Mouse (Mus musculus): ENCODE measurements at regions not wholly inside any gene's neighbourhood (a gene's known extent, or its start where the extent isn't known, plus 50 kb on each side); places are given as distances from the start of the nearest gene placed in this dataset.

DNA sequence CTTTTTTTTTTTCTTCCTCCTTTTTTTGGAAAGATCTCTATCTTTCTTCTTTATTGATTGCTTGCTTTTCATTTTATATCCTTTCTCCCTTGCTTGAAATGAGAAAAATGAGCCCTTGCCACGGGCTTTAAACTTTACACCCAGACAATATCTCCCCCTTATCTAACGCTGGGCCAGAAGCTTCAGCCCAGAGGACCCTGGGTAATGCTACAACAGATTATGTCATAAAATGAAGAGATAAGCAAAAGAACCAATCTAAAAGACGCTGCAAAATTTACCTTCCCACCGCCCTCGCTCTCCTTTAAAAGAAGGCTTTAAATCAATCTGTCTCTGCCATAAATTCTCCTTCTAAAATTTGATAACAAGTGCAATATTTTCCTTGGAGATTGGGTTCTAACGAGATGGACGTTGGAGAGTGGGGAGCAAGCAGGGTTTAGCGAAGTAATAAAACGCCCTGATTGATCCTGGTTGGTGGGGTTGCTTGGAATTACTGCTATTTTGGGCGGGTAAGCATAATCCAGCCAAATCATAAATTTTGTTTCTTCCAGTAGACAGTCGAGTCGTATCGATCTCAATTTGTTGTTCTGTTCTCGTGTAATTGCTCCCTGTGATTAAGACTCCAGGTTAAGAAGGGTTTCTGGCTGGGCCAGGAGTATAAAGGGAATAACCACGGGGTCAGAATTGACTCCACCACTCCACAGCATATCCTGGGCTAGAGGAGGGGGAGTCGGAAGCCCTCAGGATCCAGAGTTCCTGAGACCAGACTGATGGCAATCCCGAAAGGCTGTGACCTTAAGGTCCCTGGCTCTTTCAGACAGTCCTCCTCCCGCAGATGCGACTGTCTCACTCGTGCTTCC lies 318.9 kb downstream of the Gm9195 start:
- Histone ChIP-seq H3K27me3 (ENCODE audit: control insufficient read depth, insufficient read depth, low read length) (no peaks in the 10 kb centered on the region), H3K36me3 (ENCODE audit: control insufficient read depth, insufficient read depth, low read length) (no peaks in the 10 kb centered on the region), H3K27ac (ENCODE audit: insufficient read depth, low read depth, low read length) (no peak overlapping the region), H3K4me3 (ENCODE audit: low read depth, low read length) (no peak overlapping the region), H3K4me1 (ENCODE audit: control insufficient read depth, insufficient read depth, insufficient read length, low read length) (no peaks in the 10 kb centered on the region)
- WGBS = 22% methylated on average over 20 of the region's 20 CpGs
- no peak for TF ChIP-seq POLR2A (IDR thresholded peaks at IDR 0.05; ENCODE audit: low read depth, low read length)
- no peak for TF ChIP-seq CTCF (IDR thresholded peaks at IDR 0.05; ENCODE audit: extremely low read depth, insufficient read length, insufficient replicate concordance, low read depth, low read length)

GRCm38 (mm10) chr14:72171777-72172176 lies 319.9 kb downstream of the Gm9195 start:
- Histone ChIP-seq H3K27ac (ENCODE audit: insufficient read depth, low read depth, low read length) (no peak overlapping the region), H3K27me3 (ENCODE audit: control insufficient read depth, insufficient read depth, low read length) (no peaks in the 10 kb centered on the region), H3K4me1 (ENCODE audit: control insufficient read depth, insufficient read depth, insufficient read length, low read length) (no peaks in the 10 kb centered on the region), H3K36me3 (ENCODE audit: control insufficient read depth, insufficient read depth, low read length) (no peaks in the 10 kb centered on the region), H3K4me3 (ENCODE audit: low read depth, low read length) (no peak overlapping the region)
- WGBS = 30% methylated on average over 3 of the region's 3 CpGs
- TF ChIP-seq CTCF (IDR thresholded peaks at IDR 0.05; ENCODE audit: extremely low read depth, insufficient read length, insufficient replicate concordance, low read depth, low read length) = no peak
- no peak for TF ChIP-seq POLR2A (IDR thresholded peaks at IDR 0.05; ENCODE audit: low read depth, low read length)

DNA sequence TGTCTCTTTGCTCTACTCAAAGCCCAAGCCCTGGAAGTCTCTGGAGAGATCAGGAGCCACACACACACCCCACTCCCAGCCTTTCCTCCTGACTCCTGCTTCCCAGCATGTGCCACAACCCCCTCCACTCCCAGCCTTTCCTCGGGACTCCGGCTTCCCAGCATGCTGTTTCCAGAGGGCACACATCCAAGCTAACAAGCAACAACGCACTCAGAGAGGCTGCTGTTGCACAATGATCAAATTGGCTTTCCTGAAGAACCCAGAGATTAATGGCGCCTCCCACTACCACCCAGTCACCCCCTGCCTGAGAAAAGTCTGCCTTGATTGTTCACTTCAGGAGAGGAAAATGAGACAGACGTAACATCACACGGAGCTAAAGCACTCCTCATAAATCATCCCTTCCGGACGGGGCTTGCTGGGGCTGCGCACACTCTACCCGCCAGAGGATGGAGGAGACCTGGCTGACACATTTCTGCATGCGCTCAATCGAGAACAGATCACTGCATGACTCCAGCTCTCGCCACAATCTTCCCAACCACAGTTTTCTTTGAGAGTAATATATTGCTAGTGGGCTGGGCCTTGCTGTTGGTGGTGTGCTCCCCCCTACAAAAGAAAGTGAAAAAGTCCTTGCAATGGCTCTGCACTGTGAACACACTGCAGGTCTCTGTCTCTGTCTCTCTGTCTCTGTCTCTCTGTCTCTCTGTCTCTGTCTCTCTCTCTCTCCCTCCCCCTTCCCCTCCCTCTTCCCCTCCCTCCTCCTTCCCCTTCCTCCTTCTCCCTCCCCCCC lies 332.9 kb downstream of the Gm9195 start:
- WGBS = 39% methylated on average over 13 of the region's 13 CpGs
- no peaks in the 10 kb centered on the region for H3K27me3 ChIP-seq (ENCODE audit: control insufficient read depth, insufficient read depth, low read length)
- H3K4me3 ChIP-seq (ENCODE audit: low read depth, low read length) = no peak overlapping the region
- H3K27ac ChIP-seq (ENCODE audit: insufficient read depth, low read depth, low read length) = no peak overlapping the region
- H3K36me3 ChIP-seq (ENCODE audit: control insufficient read depth, insufficient read depth, low read length) = no peaks in the 10 kb centered on the region
- no peak for TF ChIP-seq CTCF (IDR thresholded peaks at IDR 0.05; ENCODE audit: extremely low read depth, insufficient read length, insufficient replicate concordance, low read depth, low read length)
- H3K4me1 ChIP-seq (ENCODE audit: control insufficient read depth, insufficient read depth, insufficient read length, low read length) = no peaks in the 10 kb centered on the region

DNA sequence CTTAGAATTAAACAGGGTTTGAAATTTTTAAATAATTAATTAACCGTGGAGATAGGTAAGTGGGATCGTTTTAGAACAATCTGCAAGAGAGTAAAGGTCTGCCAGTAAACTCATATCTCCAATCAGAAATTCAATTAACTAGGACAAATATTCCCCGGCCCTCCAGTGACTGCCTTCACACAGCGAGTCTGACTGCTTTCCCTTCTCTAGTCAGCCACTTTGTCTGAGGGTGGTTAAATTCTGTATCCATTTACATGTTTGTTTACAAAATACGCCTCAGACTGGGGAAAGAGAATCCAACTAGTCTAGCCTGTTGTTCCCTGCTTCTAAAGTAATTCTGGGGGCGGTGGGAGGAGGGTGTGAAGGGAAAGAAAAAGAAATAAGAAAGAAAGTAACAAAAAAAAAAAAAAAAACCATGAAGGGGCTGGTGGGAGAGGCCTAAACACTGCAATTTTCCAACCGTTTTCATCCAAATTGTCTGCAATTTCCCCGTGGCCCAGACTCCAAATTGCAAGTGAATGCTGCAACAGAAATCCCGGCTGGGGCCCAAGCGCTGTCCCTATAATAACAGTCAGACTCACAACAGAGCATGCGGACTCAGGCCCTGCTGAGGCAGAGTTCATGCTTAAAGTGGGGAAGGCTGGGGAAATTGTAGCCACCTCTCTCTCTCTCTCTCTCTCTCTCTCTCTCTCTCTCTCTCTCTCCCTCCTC lies 336.3 kb downstream of the Gm9195 start:
- no peak for TF ChIP-seq CTCF (IDR thresholded peaks at IDR 0.05; ENCODE audit: extremely low read depth, insufficient read length, insufficient replicate concordance, low read depth, low read length)
- Histone ChIP-seq H3K4me3 (ENCODE audit: low read depth, low read length) (no peak overlapping the region), H3K36me3 (ENCODE audit: control insufficient read depth, insufficient read depth, low read length) (no peaks in the 10 kb centered on the region), H3K27ac (ENCODE audit: insufficient read depth, low read depth, low read length) (no peak overlapping the region), H3K4me1 (ENCODE audit: control insufficient read depth, insufficient read depth, insufficient read length, low read length) (no peaks in the 10 kb centered on the region), H3K27me3 (ENCODE audit: control insufficient read depth, insufficient read depth, low read length) (no peaks in the 10 kb centered on the region)
- 48% methylated on average over 11 of the region's 11 CpGs for WGBS

DNA sequence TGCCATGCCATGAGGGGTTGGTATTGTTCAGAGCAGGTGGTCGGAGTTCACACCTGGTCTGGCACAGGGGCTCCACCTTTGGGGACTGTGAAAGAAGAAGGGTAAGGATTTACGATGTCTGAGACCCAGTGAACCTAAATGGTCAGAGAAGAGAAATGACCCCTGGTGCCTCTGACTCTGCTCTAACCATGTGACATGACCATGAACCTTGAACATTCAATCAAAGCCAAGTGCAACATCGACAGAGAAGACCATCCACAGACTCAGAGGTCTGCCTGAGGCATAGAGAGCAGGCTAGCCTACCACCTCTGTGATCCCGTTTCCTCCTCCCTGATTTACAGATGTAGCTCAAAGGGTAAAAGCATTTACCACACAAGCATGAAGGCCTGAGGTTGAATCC lies 340.0 kb downstream of the Gm9195 start:
- TF ChIP-seq CTCF (IDR thresholded peaks at IDR 0.05; ENCODE audit: extremely low read depth, insufficient read length, insufficient replicate concordance, low read depth, low read length) (no peak), POLR2A (IDR thresholded peaks at IDR 0.05; ENCODE audit: low read depth, low read length) (no peak)
- Histone ChIP-seq H3K36me3 (ENCODE audit: control insufficient read depth, insufficient read depth, low read length) (no peaks in the 10 kb centered on the region), H3K4me1 (ENCODE audit: control insufficient read depth, insufficient read depth, insufficient read length, low read length) (no peaks in the 10 kb centered on the region), H3K27me3 (ENCODE audit: control insufficient read depth, insufficient read depth, low read length) (no peaks in the 10 kb centered on the region), H3K4me3 (ENCODE audit: low read depth, low read length) (no peak overlapping the region), H3K27ac (ENCODE audit: insufficient read depth, low read depth, low read length) (no peak overlapping the region)
- WGBS = 61% methylated on average over 4 of the region's 4 CpGs

DNA sequence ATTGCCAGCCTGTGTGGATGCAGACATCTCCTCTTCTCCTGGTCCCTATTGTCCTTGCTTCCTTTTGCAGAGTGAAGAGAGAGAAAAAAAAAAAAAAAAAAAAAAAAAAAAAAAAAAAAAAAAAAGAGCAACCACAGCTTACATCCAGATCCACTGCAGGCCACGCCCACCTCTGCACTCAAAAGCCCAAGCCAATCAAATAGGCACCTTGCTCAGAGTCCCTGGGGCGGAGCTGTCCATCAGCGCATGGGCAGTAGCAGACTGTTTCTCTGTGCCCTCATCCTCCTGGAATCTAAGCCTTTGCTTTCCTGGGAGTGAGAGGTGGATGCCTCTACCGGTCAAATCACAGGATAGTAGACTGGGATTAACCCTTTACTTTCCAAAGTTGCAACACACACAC lies 342.2 kb downstream of the Gm9195 start:
- TF ChIP-seq POLR2A (IDR thresholded peaks at IDR 0.05; ENCODE audit: low read depth, low read length) (no peak), CTCF (IDR thresholded peaks at IDR 0.05; ENCODE audit: extremely low read depth, insufficient read length, insufficient replicate concordance, low read depth, low read length) (no peak)
- H3K36me3 ChIP-seq (ENCODE audit: control insufficient read depth, insufficient read depth, low read length) = no peaks in the 10 kb centered on the region
- 23% methylated on average over 4 of the region's 4 CpGs for WGBS
- H3K27ac ChIP-seq (ENCODE audit: insufficient read depth, low read depth, low read length) = no peak overlapping the region
- H3K27me3 ChIP-seq (ENCODE audit: control insufficient read depth, insufficient read depth, low read length) = no peaks in the 10 kb centered on the region
- no peaks in the 10 kb centered on the region for H3K4me1 ChIP-seq (ENCODE audit: control insufficient read depth, insufficient read depth, insufficient read length, low read length)
- no peak overlapping the region for H3K4me3 ChIP-seq (ENCODE audit: low read depth, low read length)

DNA sequence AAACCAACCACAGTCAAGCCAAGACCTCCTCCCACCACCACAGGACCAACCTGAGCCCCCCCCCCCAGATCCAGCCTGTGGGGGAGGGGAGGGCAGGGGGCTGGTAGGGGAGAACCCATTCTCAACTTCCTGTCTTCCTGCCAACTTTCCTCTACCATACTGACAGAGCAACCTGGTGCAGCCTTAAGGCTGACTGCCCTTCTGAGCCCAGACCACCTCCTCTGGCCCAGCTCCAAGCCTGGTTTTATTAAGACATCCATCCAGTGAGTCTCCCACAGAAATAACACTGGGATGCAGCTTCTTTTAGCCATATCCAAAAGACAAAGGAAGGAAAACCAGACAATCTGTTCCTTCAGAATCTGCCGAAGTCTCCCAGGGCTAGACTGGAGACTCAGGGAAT lies 342.8 kb downstream of the Gm9195 start:
- Histone ChIP-seq H3K4me3 (ENCODE audit: low read depth, low read length) (no peak overlapping the region), H3K27ac (ENCODE audit: insufficient read depth, low read depth, low read length) (no peak overlapping the region), H3K36me3 (ENCODE audit: control insufficient read depth, insufficient read depth, low read length) (no peaks in the 10 kb centered on the region), H3K27me3 (ENCODE audit: control insufficient read depth, insufficient read depth, low read length) (no peaks in the 10 kb centered on the region), H3K4me1 (ENCODE audit: control insufficient read depth, insufficient read depth, insufficient read length, low read length) (no peaks in the 10 kb centered on the region)
- no peak for TF ChIP-seq POLR2A (IDR thresholded peaks at IDR 0.05; ENCODE audit: low read depth, low read length)
- no peak for TF ChIP-seq CTCF (IDR thresholded peaks at IDR 0.05; ENCODE audit: extremely low read depth, insufficient read length, insufficient replicate concordance, low read depth, low read length)
- WGBS = 76% methylated on average over 1 of the region's 1 CpGs
